ENCODE assay signal across 7 mouse cellular contexts in the genomic region with DNA sequence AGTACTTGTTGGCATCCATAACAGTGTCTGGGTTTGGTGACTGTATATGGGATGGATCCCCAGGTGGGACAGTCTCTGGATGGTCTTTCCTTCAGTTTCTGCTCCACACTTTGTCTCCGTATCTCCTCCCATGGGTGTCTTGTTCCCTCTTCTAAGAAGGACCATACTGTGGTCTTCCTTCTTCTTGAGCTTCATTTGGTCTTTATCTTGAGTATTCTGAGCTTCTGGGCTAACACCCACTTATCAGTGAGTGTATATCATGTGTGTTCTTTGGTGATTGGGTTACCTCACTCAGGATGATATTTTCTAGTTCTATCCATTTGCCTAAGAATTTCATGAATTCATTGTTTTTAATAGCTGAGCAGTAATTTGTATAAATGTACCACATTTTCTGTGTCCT. TPM values are rescaled to one million over a fixed set of nuclear protein-coding genes. Genes with fewer than 3 reads are reported as not detected.
DNase-seq lines count a peak whose midpoint lies in the region; ATAC-seq and TF ChIP-seq lines count a peak whose summit lies in the region.
"Not testable (repeated sequence)": the region's sequence is repeated elsewhere in the genome, so short reads cannot be mapped to it uniquely, and the experiment has no call there.

No protein-coding gene starts in this region.

- TF ChIP-seq EP300 in MEL (IDR thresholded peaks at IDR 0.05; ENCODE audit: low read depth in 1 of 2, low read length in 2 of 2) = not testable (repeated sequence)
- TF ChIP-seq EP300 in liver, embryonic 14.5 days (IDR thresholded peaks at IDR 0.05; ENCODE audit: low read depth) = peak; percentile 38; the same call in 1 of the 2 replicates

- H3K36me3 ChIP-seq in MEL (ENCODE audit: control insufficient read depth in 1 of 2, insufficient read depth in 2 of 2, low read length in 2 of 2) = peaks cover 11 to 26% of the 10 kb centered on the region in 2 experiments
- H3K36me3 ChIP-seq in liver, embryonic 11.5 days (ENCODE audit: control insufficient read depth, insufficient read depth, low read length); liver, embryonic 16.5 days (ENCODE audit: control insufficient read depth, insufficient read depth): not testable (repeated sequence)
- peaks cover 55% of the 10 kb centered on the region for H3K36me3 ChIP-seq in liver, embryonic 12.5 days
- peaks cover 33% of the 10 kb centered on the region for H3K36me3 ChIP-seq in liver, embryonic 13.5 days
- peaks cover 17% of the 10 kb centered on the region for H3K36me3 ChIP-seq in liver, embryonic 14.5 days (replicated peaks; ENCODE audit: control insufficient read depth, insufficient read depth, low read depth)
- H3K36me3 ChIP-seq in liver, embryonic 15.5 days (replicated peaks) = peaks cover 51% of the 10 kb centered on the region

- not testable (repeated sequence) for TF ChIP-seq CTCF in MEL (IDR thresholded peaks at IDR 0.05 in 2 of 3, conservative IDR thresholded peaks at IDR 0.05 in 1 of 3; ENCODE audit: control insufficient read depth in 1 of 3, insufficient read depth in 1 of 3, low read depth in 2 of 3, low read length in 3 of 3, poor library complexity in 1 of 3, severe bottlenecking in 1 of 3); liver, embryonic 14.5 days (IDR thresholded peaks at IDR 0.05; ENCODE audit: low read depth)

- not testable (repeated sequence) for H3K9me3 ChIP-seq in MEL (replicated peaks; ENCODE audit: insufficient read depth, low read length); liver, embryonic 11.5 days (ENCODE audit: control insufficient read depth, low read length); liver, embryonic 12.5 days (replicated peaks); liver, embryonic 13.5 days (replicated peaks); liver, embryonic 14.5 days (ENCODE audit: control insufficient read depth, low read length); liver, embryonic 15.5 days (replicated peaks); liver, embryonic 16.5 days (replicated peaks; ENCODE audit: control insufficient read depth, low read length)

- 81% methylated on average over 1 of the region's 1 CpGs for WGBS in liver, embryonic 11.5 days
- 67% methylated on average over 1 of the region's 1 CpGs for WGBS in liver, embryonic 12.5 days (ENCODE audit: insufficient replicate concordance)
- WGBS in liver, embryonic 13.5 days (ENCODE audit: insufficient replicate concordance) = 64% methylated on average over 1 of the region's 1 CpGs
- WGBS in liver, embryonic 14.5 days (ENCODE audit: insufficient replicate concordance) = 63% methylated on average over 1 of the region's 1 CpGs
- WGBS in liver, embryonic 15.5 days (ENCODE audit: insufficient replicate concordance) = 78% methylated on average over 1 of the region's 1 CpGs
- 61% methylated on average over 1 of the region's 1 CpGs for WGBS in liver, embryonic 16.5 days (ENCODE audit: insufficient replicate concordance)

- H3K79me2 ChIP-seq in MEL (ENCODE audit: control insufficient read depth, insufficient read depth, low read length, poor library complexity) = peaks cover 27% of the 10 kb centered on the region

- TF ChIP-seq POLR2A in MEL (IDR thresholded peaks at IDR 0.05; ENCODE audit: control insufficient read depth in 1 of 2, insufficient read depth in 1 of 2, low read depth in 1 of 2, low read length in 2 of 2, poor library complexity in 1 of 2) = not testable (repeated sequence)

- not testable (repeated sequence) for H3K4me1 ChIP-seq in MEL (ENCODE audit: control insufficient read depth in 1 of 2, insufficient read depth in 2 of 2, low read length in 2 of 2); liver, embryonic 11.5 days (replicated peaks; ENCODE audit: control insufficient read depth, insufficient read depth, low read length); liver, embryonic 14.5 days (replicated peaks; ENCODE audit: control insufficient read depth in 2 of 2, insufficient read depth in 2 of 2, low read length in 1 of 2); liver, embryonic 15.5 days (replicated peaks); liver, embryonic 16.5 days (ENCODE audit: control insufficient read depth, low read depth, low read length)
- H3K4me1 ChIP-seq in liver, embryonic 12.5 days = peaks cover 13% of the 10 kb centered on the region
- H3K4me1 ChIP-seq in liver, embryonic 13.5 days (replicated peaks) = peaks cover 25% of the 10 kb centered on the region

- H3K27ac ChIP-seq in MEL (ENCODE audit: control insufficient read depth, low read depth, low read length); liver, embryonic 11.5 days (ENCODE audit: low read depth, low read length); liver, embryonic 14.5 days; liver, embryonic 16.5 days (ENCODE audit: low read length): not testable (repeated sequence)
- H3K27ac ChIP-seq in liver, embryonic 12.5 days = 0 out of 2 replicates have a peak overlapping the region, but pooled peaks have one; percentile 10
- H3K27ac ChIP-seq in liver, embryonic 13.5 days = peak overlapping the region; percentile 41; the same call in 1 of the 2 replicates
- peak overlapping the region; percentile 24; the same call in 1 of the 2 replicates for H3K27ac ChIP-seq in liver, embryonic 15.5 days (replicated peaks)

- H3K27me3 ChIP-seq in MEL (ENCODE audit: control insufficient read depth in 1 of 2, insufficient read depth in 2 of 2, low read length in 2 of 2); liver, embryonic 11.5 days (replicated peaks; ENCODE audit: control insufficient read depth, insufficient read depth, low read length); liver, embryonic 12.5 days (replicated peaks); liver, embryonic 13.5 days; liver, embryonic 14.5 days (ENCODE audit: control insufficient read depth, insufficient read depth, low read length); liver, embryonic 15.5 days; liver, embryonic 16.5 days (ENCODE audit: control insufficient read depth, insufficient read depth, low read depth, low read length): not testable (repeated sequence)

- H3K9ac ChIP-seq in MEL (ENCODE audit: control insufficient read depth, low read depth, low read length, poor library complexity, severe bottlenecking); liver, embryonic 11.5 days (ENCODE audit: low read depth, low read length); liver, embryonic 12.5 days; liver, embryonic 13.5 days; liver, embryonic 14.5 days (replicated peaks); liver, embryonic 15.5 days; liver, embryonic 16.5 days (ENCODE audit: low read depth, low read length): not testable (repeated sequence)

- DNase-seq in MEL (ENCODE audit: low read depth, low spot score) = peak; percentile 30
- not testable (repeated sequence) for DNase-seq in liver, embryonic 11.5 days (ENCODE audit: low spot score); liver, embryonic 13.5 days; liver, embryonic 14.5 days (ENCODE audit: low read depth in 3 of 3, low spot score in 3 of 3)

- H3K4me3 ChIP-seq in MEL (ENCODE audit: control insufficient read depth in 1 of 2, insufficient read depth in 1 of 2, low read depth in 2 of 2, low read length in 2 of 2); liver, embryonic 11.5 days (ENCODE audit: low read depth, low read length); liver, embryonic 12.5 days; liver, embryonic 13.5 days (replicated peaks); liver, embryonic 14.5 days (ENCODE audit: insufficient read depth in 1 of 2, low read depth in 2 of 2, low read length in 2 of 2); liver, embryonic 15.5 days (replicated peaks); liver, embryonic 16.5 days (ENCODE audit: low read depth, low read length): not testable (repeated sequence)

- ATAC-seq in liver, embryonic 11.5 days (replicated peaks; ENCODE audit: low FRiP score) = peak; percentile 66; the same call in 1 of the 2 replicates
- ATAC-seq in liver, embryonic 12.5 days = peak; percentile 77
- peak; percentile 61; the same call in 1 of the 2 replicates for ATAC-seq in liver, embryonic 13.5 days (ENCODE audit: low read depth)
- peak; percentile 62; the same call in 1 of the 2 replicates for ATAC-seq in liver, embryonic 14.5 days (ENCODE audit: insufficient read depth)
- peak; percentile 34; the same call in 1 of the 2 replicates for ATAC-seq in liver, embryonic 15.5 days (ENCODE audit: insufficient read depth)
- ATAC-seq in liver, embryonic 16.5 days (ENCODE audit: low read depth) = 0 out of 2 replicates have a peak, but pooled peaks have one; percentile 47

- TF ChIP-seq RAD21 in MEL (IDR thresholded peaks at IDR 0.05; ENCODE audit: low read depth, low read length) = not testable (repeated sequence)

- not testable (repeated sequence) for H3K4me2 ChIP-seq in liver, embryonic 11.5 days; liver, embryonic 14.5 days (ENCODE audit: low read depth); liver, embryonic 15.5 days; liver, embryonic 16.5 days (ENCODE audit: low read depth, low read length)
- peak overlapping the region; percentile 12; the same call in 1 of the 2 replicates for H3K4me2 ChIP-seq in liver, embryonic 12.5 days
- peak overlapping the region; percentile 11; the same call in 1 of the 2 replicates for H3K4me2 ChIP-seq in liver, embryonic 13.5 days

RNA-seq across cellular contexts. Expression of gene Mob1b, which starts 20.4 kb away (rescaled TPM):
- total RNA-seq in MEL (2012; rRNA removed) = 14.0 TPM in 2 replicates
- polyA plus RNA-seq in MEL (2012; ENCODE audit: insufficient read depth in 1 of 2, insufficient read length in 2 of 2, low read depth in 1 of 2, low replicate concordance in 2 of 2, missing spikeins in 1 of 2) = 10 to 100 TPM in 1 of 2 experiments, not detected in 1; 12.2 TPM
- 16.0 TPM in 2 replicates for polyA plus RNA-seq in liver, embryonic 11.5 days (2014; fragmentation: Nextera tagmentation; extraction: Ambion mirVana)
- 13.3 and 13.5 TPM in 2 replicates for polyA plus RNA-seq in liver, embryonic 12.5 days (2016; fragmentation: Nextera tagmentation; extraction: Ambion mirVana)
- polyA plus RNA-seq in liver, embryonic 13.5 days (2015; fragmentation: Nextera tagmentation; extraction: Ambion mirVana) = 8.8 and 11.4 TPM in 2 replicates
- polyA plus RNA-seq in liver, embryonic 14.5 days (2012; rRNA removed) = 4.6 and 6.6 TPM in 2 replicates
- polyA plus RNA-seq in liver, embryonic 14.5 days (2014; fragmentation: Nextera tagmentation; extraction: Ambion mirVana) = 9.4 and 9.6 TPM in 2 replicates
- polyA plus RNA-seq in liver, embryonic 15.5 days (2015; fragmentation: Nextera tagmentation; extraction: Ambion mirVana) = 9.1 and 9.4 TPM in 2 replicates
- polyA plus RNA-seq in liver, embryonic 16.5 days (2015; fragmentation: Nextera tagmentation; extraction: Ambion mirVana) = 9.9 and 10.4 TPM in 2 replicates

RNA-seq across cellular contexts. Expression of gene Dck, which starts 23.7 kb away (rescaled TPM):
- 13.6 and 14.6 TPM in 2 replicates for total RNA-seq in MEL (2012; rRNA removed)
- 10 to 100 TPM in 1 of 2 experiments, not detected in 1; 21.4 TPM for polyA plus RNA-seq in MEL (2012; ENCODE audit: insufficient read depth in 1 of 2, insufficient read length in 2 of 2, low read depth in 1 of 2, low replicate concordance in 2 of 2, missing spikeins in 1 of 2)
- 87.7 and 98.8 TPM in 2 replicates for polyA plus RNA-seq in liver, embryonic 11.5 days (2014; fragmentation: Nextera tagmentation; extraction: Ambion mirVana)
- 96.1 and 100 TPM in 2 replicates for polyA plus RNA-seq in liver, embryonic 12.5 days (2016; fragmentation: Nextera tagmentation; extraction: Ambion mirVana)
- polyA plus RNA-seq in liver, embryonic 13.5 days (2015; fragmentation: Nextera tagmentation; extraction: Ambion mirVana) = 95.8 and 127 TPM in 2 replicates
- 29.9 and 38.0 TPM in 2 replicates for polyA plus RNA-seq in liver, embryonic 14.5 days (2012; rRNA removed)
- polyA plus RNA-seq in liver, embryonic 14.5 days (2014; fragmentation: Nextera tagmentation; extraction: Ambion mirVana) = 99.8 and 113 TPM in 2 replicates
- 90.6 and 96.1 TPM in 2 replicates for polyA plus RNA-seq in liver, embryonic 15.5 days (2015; fragmentation: Nextera tagmentation; extraction: Ambion mirVana)
- polyA plus RNA-seq in liver, embryonic 16.5 days (2015; fragmentation: Nextera tagmentation; extraction: Ambion mirVana) = 81.6 and 96.4 TPM in 2 replicates
